Mouse (Mus musculus): ENCODE data around the gene Suox.
"Not testable (repeated sequence)": the region's sequence is repeated elsewhere in the genome, so short reads cannot be mapped to it uniquely, and the experiment has no call there.

Suox gene

GRCm38 (mm10) chr10:128664808-128665207 is 9.1 kb downstream of the Suox start:
- in situ Hi-C loops (cut with MboI, MseI), result no loop called here

DNA sequence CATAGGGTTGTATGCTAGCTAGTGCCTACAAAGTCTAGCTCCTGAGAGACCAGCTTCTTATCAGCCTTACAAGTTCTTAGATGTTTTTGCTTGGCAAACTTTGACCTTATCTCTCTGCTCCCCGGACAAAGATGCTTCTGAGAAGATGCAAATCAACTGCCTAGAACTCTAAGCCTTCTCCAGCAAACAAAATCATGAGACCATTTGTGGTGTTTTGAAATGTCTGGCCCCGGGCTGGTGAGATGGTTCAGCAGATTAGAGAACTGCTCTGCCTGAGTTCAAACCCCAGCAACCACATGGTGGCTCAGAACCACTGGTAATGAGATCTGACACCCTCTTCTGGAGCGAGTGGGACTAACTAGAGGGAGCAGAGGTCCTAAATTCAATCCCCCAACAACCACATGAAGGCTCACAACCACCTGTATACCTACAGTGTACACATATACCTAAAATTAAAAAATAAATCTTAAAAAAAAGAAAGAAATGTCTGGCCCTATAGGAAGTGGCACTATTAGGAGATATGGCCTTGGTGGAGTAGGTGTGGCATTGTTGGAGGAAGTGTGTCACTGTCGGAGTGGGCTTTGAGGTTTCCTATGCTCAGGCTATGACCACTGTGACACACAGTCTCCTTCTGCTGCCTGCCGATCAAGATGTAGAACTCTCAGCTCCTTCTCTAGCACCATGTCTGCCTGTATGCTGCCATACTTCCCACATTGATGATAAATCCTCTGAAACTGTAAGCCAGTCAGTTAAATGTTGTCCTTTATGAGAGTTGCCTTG is 10.2 kb downstream of the Suox start:
- in situ Hi-C loops (cut with MboI, MseI), result no loop called here

GRCm38 (mm10) chr10:128662465-128662864 is 11.4 kb downstream of the Suox start:
- in situ Hi-C loops (cut with MboI, MseI), result no loop called here

DNA sequence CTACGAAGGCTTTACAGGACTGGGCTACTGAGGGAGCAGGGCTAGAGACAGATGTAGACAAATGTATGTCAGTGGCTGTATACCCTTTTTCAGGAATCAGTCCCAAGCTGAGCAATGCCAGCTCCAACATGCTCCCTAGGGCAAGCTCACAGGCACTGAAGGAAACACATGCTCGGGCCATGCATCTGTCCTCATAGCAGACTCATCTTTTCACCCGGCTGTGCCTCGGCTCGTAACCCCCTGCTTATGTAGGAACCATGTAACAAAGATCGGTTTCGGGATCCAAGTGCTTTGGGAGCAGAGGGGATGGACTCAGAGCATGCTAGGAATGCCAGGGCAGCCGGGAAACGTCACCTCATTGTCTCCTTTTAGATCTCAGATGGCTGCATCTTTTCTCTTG is 14.4 kb downstream of the Suox start:
- in situ Hi-C loops (cut with MboI, MseI), result no loop called here

DNA sequence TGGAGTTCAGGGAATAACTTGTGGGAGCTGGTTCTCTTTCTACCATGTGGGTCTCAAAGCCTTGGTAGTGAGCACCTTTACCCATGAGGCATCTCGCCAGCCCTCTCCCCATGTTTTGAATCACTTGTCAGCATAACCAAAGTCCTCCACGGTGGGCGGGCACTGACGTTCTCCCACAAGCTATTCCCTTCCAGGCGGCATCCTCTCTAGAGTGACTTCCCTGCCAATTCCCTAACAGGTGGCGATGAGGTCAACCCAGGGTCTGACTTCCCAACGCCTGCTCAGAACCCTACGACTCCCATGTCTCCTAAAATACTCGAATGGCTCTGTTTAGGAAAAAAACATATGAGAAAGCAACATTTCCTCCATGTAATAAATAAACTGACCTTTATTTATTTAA is 16.0 kb downstream of the Suox start:
- in situ Hi-C loops (cut with MboI, MseI), result no loop called here

GRCm38 (mm10) chr10:128656731-128657130 is 17.1 kb downstream of the Suox start:
- in situ Hi-C loops (cut with MboI, MseI), result no loop called here

DNA sequence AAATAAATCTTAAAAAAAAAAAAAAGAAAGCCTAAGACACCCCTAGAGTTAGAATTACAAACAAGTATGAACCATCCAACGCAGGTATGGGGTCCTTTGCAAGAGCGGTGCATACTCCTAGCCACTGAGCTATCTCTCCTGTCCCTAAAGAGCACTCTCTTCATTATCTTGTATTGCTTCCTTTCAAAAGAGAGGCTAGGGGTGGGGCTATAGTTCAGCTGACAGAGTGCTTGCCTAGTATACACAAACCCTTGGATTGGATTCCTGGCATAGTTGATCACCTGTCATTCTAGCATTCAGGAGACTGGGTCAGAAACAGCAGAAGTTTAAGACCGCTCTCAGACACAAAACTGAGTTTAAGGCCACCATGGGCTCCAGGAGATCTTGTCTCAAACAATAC is 18.6 kb downstream of the Suox start:
- in situ Hi-C loops (cut with MboI, MseI), result no loop called here

- in situ Hi-C loops (cut with MboI, MseI), result no loop called here
Measured at GRCm38 (mm10) chr10:128653866-128654265, 20.0 kb downstream of the Suox start.

DNA sequence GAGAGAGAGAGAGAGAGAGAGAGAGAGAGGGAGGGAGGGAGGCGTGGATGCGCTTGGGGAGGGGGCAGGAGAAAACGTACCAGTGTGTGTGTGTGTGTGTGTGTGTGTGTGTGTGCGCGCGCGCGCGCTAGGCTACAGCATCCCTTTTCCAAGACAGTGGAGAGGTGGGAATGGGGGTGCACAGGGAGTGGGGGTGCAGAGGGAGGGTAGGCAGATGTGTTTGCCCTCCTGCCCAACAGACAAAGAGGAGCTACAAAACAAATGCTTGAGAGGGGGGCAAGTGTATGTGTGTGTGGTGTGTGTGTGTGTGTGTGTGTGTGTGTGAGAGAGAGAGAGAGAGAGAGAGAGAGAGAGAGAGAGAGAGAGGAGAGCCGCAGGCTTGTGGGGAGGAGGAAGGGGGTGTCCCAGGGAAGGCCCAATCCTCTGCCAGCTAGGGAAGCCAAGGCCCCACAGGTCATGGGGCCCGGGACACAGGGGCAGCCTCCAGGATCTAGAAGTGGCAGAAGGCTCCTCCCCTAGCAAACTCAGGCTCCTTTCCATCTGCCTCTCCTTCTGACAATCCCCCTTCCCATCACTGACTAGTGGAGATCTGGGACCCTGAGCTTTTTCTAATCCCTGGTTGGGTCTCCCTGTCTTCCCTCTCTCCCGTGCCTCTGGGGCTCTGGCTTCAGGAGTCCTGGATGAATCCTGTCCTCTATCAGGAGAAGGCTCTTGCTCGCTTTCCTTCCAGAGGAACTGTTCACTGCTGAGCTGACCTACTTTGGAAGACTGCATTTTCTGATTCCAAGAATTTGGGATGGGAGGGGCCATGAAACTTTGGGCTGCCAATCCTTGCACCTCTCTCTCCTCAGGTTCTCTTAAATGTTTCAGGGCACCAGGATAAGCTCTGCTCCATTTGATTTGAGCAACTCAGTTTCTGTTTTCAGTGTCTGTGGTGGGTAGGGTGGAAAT is 27.5 kb downstream of the Suox start:
- in situ Hi-C loops (cut with MboI, MseI), result no loop called here

DNA sequence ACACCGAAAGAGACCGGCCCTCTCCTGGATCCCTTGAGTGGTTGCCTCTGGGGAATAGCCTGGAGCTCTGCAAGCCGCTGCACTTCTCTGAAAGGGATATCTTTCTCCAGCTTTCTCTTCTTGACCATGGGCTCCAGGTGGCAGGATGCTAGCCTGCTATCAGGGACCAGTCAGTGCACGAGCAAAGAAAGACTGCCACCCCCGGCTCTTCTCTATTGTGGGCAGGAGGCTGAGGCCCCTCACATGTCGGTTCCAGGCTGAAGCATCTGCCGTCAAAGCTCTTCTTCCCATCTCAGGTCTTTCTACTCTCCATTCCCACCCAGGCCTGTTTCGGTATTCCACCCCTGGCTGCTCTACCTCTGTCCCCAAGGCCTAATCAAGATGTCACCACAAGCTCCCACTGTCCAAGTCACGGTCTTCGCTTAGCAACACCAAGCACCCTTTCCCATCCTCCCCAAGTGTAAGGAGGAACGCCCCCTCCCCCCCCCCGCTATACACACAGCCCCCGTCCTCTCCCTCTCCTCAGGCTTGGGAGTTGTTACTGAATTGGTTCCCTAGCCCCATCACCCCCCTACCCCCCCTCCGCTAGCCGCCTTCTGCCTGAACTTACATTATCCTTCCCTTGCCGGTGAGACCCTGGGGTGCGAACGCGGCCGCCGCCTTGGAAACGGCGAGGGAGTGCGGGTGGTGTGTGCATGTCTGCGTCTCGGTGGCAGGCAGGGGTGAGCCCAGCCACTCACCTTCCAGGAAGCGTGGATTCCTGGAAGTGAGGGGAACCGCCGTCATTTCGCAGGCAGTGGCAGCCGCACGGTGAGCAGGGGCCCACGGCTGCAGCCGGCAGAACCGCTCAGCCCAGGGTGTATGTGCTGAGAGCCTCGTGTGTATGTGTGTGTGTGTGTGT is 28.5 kb downstream of the Suox start, which contains the start of gene Ikzf4:
Ikzf4 (minus strand) TSS at position 881 of the 901 bp plus-strand sequence.
- in situ Hi-C loops (cut with MboI, MseI), result no loop called here

DNA sequence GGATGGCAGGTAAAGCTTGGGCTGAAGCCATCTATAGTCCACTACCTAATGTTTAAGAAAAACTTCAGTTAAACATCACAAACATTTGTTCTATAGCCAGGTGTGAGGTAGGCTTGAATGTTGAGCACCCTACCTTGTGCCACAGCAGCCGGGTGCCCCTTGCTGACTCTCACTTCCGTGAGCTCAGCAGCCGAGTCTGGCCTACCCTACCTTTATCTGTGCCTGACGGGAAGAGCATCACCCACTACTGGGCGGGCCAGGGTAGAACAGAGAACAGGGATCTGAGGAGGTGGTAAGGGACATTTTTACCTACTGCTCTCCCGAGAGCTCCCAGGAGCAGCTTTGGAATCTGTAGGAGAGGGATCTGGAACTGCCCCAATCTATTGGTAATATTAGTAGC is 31.1 kb downstream of the Suox start:
- in situ Hi-C loops (cut with MboI, MseI), result no loop called here

DNA sequence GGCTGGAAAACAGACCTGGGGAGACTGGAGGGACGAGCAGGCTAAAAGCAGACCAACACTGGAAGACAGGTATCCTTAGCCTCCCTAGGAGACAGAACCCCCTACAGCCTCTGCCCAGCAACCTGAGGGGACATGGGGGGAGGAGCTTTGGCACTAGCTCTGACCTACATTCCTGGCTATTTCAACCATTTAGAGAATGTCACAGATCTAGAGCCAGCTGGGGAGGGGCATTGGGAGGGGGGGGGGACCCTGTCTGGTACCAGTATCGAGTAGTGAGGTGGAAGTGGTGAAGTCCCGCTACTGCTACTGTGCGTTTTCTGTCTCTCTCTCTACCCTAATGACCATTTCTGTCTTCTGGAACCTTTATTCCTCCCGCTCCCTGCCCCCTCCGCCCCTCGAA is 32.0 kb downstream of the Suox start:
- in situ Hi-C loops (cut with MboI, MseI), result no loop called here

- in situ Hi-C loops (cut with MboI, MseI), result no loop called here
Measured at GRCm38 (mm10) chr10:128640891-128641290, 33.0 kb downstream of the Suox start.

DNA sequence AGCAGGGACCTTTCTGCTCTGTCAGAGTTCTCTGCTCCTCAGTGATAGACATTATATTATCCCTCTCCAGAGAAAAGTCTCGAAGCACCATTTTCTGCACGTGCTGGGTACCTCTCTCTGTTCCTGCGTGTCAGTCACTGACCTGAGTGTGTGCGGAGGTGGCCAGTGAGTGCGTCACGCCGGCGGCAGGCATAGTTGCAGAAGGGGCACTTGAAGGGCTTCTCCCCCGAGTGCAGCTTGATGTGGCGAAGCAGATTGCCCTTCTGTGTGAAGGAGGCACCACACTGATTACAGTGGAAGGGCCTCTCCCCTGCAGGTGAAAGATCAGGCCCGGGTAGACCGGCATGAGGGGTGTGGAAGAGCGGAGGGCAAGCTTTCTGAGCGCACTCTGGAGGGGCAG is 33.9 kb downstream of the Suox start:
- in situ Hi-C loops (cut with MboI, MseI), result no loop called here

DNA sequence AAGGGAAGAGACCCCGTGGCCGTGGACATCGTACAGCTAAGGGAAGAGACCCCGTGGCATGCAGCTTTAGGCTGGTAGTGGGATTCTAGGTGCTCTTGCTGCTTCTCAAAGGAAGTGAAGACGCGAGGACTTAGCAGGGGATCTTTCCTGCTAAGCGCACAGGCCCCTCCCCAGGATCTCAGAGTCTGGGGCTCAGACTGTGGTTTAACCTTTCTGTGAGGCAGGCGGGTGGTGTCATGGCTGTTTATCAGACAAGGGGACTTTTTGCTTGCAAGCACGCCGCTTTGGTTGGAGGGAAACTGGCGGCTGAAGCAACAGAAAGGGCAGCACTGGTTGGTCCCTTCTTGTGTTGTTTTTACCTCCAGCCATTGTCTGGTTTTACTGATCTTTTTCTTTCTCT is 36.9 kb downstream of the Suox start:
- in situ Hi-C loops (cut with MboI, MseI), result no loop called here

GRCm38 (mm10) chr10:128636561-128636960 is 37.3 kb downstream of the Suox start:
- in situ Hi-C loops (cut with MboI, MseI), result no loop called here

- in situ Hi-C loops (cut with MboI, MseI), result no loop called here
Measured at GRCm38 (mm10) chr10:128635697-128636096, 38.2 kb downstream of the Suox start.

DNA sequence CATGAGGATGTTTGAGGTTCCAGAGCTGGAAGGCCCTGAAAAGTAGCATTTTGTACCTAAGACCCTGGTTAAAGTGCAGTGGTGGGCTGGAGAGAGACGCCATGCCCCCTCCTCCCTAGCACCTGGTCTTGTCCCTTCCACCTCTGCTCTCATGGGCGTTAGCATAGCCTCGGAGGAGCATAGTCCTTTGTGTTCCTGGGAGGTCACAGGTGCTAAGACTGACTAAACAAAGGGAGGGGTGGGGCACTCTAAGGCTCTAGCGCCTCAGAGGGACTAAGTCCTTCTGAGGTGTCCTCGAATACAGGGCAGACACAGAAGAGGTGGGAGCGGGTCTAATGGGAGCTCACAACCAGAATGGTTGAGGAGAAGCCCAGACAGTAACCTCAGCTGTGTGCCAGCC is 42.3 kb downstream of the Suox start:
- in situ Hi-C loops (cut with MboI, MseI), result no loop called here

DNA sequence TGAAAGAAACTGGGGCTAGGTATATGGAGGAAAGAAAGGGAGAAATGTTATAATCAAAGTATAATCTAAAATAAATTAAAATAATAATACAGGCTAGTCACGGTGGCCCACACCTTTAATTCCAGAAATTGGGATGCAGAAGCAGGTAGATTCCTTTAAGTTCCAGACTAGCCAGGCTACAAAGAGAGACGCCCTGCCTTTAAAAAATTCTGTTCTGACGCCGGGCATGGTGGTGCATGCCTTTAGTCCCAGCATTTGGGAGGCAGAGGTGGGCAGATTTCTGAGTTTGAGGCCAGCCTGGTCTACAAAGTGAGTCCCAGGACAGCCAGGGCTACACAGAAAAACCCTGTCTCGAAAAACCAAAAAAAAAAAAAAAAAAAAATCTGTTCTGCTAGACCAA is 43.6 kb downstream of the Suox start:
- in situ Hi-C loops (cut with MboI, MseI), result not testable (repeated sequence)

GRCm38 (mm10) chr10:128629746-128630145 is 44.1 kb downstream of the Suox start:
- in situ Hi-C loops (cut with MboI, MseI), result loop anchor here (5.0 kb wide), 1 partner anchor 43 kb away; the partner anchor contains the start of gene Suox

Measured in regulatory T cell (primary cell).